Mouse (Mus musculus): ENCODE data around the gene Paxx. TPM values are rescaled to one million over a fixed set of nuclear protein-coding genes. Genes with fewer than 3 reads are reported as not detected.

Paxx gene
- polyA plus RNA-seq, 1 experiment: 45.6 TPM

DNA sequence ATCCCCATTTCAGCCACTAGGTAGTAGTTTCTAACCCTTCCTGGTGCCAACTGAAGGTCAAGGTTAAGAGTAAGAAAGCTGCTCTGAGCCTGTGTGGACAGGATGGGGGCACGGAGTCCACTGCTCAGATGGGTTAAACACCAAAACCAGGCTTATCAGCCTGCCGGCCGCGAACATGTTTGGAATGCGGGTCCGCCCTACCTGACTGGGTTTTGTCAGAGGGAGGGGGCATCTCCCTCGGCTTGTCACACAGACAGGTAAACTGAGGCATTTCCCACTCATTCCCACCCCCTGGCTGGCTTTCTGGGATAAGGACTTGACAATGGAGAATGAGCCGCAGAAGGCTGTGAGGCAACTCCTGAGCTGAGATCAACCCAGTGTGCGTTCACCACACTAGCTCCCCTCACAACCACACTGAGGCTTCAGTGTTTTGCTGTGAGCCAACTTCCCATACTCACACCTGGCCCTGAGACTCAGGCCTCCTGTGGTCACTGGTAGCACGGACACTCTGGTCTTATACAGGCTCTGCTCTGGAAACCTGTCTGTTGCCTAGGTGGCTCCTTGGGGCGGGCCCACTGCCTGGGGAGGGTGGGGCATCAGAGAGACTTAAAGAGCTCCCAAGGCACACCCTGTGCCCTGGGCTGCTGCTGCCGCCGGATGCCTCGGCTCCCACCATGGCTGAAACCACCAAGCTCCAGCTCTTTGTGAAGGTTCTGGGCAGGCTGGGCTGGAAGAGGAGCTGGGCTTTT, 4.5 kb downstream of the Paxx start, which contains the start of gene Clic3:
Gene Clic3 (plus strand): TSS at position 634 of the 749 bp plus-strand sequence.
- WGBS: 42% methylated on average over 14 of the region's 14 CpGs
- DNase-seq (ENCODE audit: low read depth, low spot score): no peak

DNA sequence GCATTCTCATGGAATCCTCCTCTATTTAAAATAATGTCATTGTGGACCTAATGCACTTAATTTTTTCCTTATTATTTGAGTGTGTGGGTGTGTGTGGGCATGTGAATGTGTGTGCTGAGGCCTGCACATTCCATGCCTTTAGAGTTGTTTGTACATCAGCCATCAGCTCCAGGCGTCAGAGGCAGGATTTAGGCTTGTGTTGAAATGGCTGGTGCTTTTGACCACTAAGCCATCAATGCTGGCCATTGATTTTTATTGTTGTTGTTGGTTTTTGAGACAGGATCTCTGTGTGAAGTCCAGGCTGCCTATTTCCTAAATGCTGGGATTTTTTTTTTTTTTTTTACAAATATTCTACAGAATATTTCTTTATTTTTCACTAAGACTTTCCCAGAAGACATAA, 7.9 kb downstream of the Paxx start:
- DNase-seq (ENCODE audit: low read depth, low spot score): no peak
- 70% methylated on average over 1 of the region's 1 CpGs for WGBS

DNA sequence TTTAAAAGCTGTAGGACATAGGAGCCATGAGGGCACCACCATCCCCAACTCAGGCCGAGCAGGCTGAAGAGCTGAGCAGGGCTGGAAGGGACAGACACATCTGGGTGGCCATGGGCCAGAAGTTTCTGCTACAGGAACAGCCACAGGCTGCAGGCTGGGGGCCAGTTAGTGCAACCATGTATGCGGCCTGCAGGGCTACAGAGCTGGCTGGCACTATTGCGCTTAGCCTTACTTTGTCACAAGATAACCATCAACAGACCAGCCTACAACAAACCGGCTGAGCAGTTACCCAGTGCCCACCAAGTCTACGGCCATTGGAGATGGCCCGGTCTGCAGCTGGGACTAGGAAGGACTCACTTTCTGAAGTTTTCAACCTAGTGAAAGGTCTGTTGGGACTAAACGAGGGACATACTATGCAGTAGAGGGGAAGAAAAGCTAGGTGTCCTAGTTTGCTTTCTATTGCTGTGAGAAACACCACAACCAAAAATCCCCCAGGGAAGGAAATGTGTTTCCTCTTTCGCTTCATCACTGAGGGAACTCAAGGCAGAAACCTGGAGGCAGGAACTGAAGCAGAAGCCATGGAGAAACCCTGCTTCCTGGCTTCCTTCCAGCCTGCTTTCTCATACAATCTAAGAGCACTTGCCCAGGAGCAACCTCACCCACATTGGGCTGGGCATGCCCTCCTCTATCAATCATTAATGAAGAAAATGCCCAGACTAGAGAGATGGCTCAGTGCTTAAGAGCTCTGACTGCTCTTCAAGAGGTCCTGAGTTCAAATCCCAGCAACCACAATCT, 9.8 kb downstream of the Paxx start:
- peak; percentile 28 for DNase-seq (ENCODE audit: low read depth, low spot score)
- WGBS: 75% methylated on average over 8 of the region's 8 CpGs

DNA sequence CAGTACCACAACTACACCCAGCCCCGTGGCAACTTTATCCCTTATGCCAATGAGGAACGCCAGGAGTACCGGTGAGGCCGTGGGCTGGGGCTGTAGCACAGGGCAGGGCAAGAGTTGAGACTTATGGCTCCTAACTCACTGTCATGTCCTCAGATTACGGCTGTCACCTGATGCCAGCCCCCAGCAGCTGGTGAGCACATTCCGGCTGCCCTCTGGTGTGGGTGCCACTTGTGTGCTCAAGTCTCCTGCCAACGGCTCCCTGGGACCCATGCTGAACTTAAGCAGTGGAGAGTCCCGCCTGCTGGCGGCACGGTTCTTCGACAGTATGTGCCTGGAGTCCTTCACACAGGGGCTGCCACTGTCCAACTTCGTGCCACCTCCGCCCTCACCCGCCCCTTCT, 18.2 kb downstream of the Paxx start:
- WGBS: 88% methylated on average over 14 of the region's 14 CpGs
- no peak for DNase-seq (ENCODE audit: low read depth, low spot score)

DNA sequence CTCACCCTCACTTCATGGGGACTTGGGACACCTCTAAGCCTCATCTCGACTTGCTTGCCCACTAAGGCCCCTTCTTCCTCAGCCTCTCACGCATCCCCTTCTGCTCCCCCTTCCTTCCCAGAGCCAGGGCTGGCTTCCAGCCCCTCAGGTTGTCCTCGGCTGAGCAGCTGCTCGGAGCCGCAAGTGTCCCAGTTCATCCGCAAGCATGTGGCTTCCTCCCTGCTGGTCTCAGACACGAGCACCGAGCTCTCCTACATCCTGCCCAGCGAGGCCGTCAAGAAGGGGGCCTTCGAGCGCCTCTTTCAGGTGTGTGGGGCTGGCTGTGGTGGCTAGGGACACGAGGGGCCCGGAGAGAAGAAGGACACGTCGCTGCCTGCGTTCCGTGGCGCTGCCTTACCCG, 19.8 kb downstream of the Paxx start:
- DNase-seq (ENCODE audit: low read depth, low spot score): no peak
- 86% methylated on average over 20 of the region's 20 CpGs for WGBS

DNA sequence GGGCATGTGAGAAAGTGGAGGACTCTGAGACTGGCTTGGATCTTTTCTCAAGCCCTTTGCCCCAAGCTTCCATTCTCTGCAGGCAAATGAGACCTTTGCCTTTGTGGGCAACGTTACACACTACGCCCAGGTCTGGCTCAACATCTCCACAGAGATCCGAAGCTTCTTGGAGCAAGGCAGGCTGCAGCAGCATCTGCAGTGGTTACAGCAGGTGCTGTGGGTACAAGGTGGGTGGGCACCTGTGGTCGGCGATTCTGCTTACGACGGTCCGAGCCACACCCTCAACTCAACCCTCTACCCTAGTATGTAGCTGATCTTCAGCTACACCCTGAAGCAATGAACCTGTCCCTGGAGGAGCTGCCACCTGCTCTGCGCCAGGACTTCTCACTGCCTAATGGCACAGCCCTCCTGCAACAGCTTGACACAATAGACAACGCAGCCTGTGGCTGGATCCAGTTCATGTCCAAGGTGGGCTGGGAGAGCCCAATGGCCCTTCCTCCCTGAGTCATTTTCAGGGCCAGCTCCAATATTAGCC, 24.5 kb downstream of the Paxx start:
- 81% methylated on average over 10 of the region's 10 CpGs for WGBS
- no peak for DNase-seq (ENCODE audit: low read depth, low spot score)

DNA sequence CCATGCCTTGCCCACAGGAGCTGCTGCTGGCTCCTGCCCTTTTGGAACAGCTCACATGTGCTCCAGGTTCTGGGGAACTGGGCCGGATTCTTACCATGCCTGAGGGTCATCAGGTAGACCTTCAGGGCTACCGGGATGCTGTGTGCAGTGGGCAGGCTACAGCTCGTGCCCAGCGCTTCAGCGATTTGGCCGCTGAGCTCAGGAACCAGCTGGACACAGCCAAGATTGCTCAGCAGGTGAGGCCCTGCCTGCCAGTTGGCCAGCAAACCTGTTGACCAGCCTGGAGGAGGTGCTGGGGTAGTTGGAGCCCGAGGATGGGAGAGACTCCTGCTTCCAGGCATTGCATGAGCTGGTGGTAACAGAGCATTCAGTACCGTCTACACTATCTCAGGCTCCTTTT, 26.6 kb downstream of the Paxx start:
- WGBS: 90% methylated on average over 8 of the region's 8 CpGs
- DNase-seq (ENCODE audit: low read depth, low spot score): no peak

DNA sequence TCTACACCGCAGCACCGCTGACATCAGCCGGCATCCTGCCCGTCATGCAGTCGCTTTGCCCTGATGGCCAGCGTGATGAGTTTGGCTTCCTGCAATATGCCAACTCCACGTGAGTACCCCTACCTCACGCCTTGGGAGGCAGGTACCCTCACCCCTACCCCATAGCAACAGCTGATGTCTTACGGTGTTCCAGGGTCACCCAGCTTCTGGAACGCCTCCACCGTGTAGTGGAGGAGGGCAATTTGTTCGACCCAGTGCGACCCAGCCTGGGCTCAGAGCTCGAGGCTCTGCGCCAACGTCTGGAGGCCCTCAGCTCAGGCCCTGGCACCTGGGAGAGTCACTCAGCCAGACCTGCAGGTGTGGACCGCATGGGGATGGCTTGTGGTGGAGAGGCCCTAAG, 27.8 kb downstream of the Paxx start:
- 90% methylated on average over 17 of the region's 17 CpGs for WGBS

DNA sequence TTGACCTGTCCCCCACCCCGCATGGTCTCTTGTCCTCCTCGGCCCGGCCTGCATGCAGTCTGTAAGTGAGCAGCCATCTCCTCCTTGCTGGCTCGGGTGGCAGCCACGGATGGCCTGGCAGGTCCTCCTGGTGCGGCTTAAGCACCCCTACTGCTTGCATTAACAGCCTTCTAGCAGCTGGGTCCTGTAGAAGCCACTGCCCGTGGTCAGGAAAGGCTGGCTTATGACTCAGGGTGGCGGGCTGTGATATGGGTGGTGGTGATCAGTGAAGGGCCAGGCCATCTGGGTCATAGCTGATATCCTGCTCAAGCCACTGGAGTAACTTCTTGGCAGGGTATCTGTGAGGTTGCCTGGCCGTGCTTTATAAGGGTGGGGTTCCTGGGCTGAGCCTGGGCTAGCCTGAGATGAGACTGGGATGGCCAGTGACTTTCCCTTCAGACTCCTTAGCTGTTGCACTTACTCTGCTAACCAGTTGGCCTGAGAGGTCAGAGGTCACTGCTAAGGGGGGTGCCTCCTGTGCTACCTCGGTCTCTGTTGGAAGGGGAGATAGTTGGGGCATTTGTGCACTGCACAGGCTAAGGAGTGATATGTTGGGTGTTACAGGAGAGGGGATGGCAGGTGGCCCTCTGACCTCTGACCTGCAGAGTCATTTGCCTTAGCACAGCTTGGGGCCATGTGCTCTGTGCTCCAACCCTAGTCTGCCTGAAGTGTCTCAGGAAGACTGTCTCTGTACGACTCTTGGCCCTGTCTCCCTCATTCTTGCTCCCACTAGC, 28.4 kb downstream of the Paxx start:
- WGBS: 81% methylated on average over 11 of the region's 11 CpGs
- no peak for DNase-seq (ENCODE audit: low read depth, low spot score)

More for the DNA sequence above, 27.8 kb downstream of the Paxx start:
- DNase-seq (ENCODE audit: low read depth, low spot score): no peak

DNA sequence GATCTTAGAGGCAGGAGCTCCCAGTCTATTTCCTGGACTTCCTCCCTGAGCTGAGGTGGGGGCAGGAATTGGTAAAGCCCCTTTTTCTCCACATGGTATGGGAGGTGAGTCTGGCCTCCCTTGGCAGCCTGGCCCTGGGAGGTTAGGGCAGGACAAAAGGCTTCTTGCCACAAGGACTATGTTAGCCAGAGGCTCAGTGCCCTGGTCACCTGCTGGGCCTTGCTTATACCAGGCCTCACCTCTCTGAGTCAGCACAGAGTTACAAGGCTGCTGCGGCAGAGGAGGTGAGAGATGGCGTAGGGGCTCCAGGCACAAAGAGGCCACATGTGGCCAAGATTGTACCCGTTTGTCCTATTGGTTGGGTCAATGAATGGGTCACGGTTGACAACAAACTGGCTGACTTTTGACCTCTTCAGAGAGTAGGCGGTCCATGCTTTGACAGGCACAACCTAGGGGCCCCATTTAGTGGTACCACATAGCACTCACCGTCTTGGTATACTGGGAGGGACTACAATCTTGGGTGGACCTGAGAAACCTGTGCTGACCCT, 29.5 kb downstream of the Paxx start:
- WGBS: 85% methylated on average over 6 of the region's 6 CpGs
- DNase-seq (ENCODE audit: low read depth, low spot score): no peak

DNA sequence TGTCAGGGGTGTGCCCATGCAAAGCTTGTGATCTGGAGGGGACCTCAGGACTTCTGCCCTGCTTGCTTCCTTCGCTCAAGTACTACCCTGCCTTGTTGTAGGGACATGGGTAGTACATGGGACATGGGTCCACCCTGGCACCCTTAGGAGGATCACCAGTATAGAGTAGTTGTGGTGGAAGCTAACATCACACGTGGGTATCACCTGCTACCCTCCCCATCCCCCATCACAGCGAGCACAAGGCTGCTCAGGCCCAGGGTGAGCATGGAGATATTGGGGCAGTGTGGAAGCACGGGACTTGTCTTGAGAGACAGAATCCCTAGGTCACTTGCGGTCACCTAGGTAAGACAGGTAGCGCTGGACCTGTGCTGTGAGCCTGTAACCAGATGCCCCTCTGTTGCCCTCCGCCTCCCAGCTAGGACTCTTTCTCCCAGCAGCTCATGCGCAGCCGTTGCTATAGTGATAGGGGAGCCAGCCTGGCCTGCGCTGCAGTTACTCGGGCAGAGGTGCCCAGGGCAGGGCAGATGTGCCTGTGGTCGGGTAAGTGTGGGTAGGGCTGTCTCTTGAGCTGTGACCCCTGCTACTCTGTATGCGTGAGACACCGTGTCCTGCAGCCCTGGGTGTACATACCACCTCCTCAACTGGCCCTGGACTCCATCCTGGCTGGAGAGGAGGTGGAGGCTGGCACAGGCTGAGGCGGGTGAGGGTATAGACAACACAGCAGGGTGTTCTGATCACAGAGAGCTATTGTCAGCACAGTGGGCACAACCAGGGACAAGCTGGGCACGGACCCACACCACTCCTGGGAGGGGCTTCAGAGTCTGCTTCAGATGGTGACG, 30.3 kb downstream of the Paxx start:
- 88% methylated on average over 17 of the region's 17 CpGs for WGBS
- DNase-seq (ENCODE audit: low read depth, low spot score): no peak

DNA sequence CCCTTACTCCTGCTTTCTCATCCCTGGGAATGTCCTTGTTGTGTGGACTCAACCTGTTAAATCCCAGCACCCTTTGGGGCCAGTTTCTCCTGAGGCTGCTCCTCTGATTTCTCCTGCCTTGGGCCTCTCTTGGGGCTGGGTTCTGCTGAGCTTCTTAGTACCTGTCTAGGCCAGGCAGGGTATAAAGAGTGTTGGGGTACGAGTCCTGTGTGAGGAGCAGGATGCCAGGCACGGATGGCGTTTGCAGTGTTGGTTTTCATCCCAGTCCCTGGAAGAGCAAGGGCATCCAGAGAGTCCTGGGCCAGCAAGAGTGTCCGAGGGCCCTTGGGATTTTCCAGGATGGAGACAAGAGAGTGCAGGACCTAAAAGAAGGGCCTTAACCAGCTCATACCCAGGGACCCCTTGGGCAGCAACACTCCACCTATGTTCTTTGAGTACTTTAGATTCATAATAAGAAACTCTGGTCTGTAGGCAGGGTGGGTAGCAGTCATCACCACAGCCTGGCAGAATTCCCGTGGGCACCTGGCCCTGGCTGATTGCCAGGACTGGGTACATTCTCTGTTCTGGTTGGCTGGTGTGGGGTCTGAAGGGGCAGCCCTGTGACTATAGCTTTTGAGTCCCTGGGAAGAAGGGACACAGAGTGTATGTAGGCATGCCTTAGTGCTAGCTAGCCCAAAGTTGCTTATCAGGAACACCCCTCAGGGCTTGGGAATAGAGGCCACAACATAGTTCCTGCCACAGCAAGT, 31.3 kb downstream of the Paxx start:
- DNase-seq (ENCODE audit: low read depth, low spot score): no peak
- 70% methylated on average over 5 of the region's 5 CpGs for WGBS

DNA sequence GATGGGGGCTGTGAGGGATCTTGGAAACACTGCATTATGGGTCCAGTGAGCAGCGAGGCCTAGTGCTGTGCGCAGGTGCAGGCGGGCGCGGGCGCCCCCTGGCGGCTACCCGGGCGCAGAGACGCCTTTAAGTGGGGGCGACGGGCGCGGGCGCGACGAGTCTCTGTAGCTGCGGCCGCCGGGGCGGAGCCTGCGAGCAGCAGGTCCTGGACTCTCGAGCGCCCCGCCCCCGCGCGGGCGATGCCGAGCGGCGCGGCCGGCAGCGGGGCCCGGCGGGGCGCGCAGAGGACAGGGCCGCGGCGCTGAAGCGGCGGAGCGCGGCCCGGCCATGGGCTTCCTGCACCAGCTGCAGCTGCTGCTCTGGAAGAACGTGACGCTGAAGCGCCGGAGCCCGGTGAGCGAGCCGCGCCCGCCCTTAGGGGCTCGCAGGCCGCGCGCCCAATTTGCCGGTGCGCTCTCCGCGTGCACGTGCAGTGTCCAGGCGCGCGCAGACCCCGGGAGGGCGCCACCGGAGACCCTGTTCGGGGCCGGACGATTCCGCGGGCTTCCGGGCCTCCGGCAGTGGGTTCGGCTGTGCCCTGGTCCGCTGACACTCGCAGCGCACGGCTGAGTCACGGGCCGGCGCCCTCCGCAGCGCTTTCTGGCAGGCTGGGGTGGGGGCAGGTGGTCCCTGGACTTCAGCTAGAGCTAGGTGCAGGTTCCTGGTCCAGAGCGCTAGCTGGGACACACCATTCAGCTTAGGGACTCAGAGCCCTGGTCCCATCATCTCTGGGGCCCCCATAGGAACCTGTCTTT, 32.3 kb downstream of the Paxx start, which contains the start of gene Abca2:
Gene Abca2 (plus strand): TSS at position 262 of the 795 bp plus-strand sequence.
- WGBS: under 1% methylated on average over 87 of the region's 89 CpGs
- peak; percentile 62 for DNase-seq (ENCODE audit: low read depth, low spot score)

DNA sequence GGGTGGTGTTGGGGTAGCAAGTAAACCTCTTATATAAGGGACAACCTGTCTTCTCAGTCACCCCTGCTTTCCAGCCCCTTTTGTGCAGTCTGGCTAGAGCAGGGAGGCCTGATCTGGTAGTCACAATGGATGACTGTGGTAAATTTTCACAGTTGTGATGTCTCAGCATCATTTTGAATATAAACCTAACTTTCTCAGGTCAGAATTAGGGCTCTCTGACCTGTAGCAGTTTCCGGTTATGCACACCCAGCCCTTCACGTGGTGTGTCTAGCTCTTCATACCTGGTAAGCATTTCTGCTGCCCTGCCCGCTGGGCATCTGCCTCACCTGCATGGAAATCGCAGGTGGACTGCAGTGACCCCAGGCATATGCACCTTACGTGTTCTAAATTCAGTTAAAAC, 33.6 kb downstream of the Paxx start:
- WGBS: 86% methylated on average over 5 of the region's 5 CpGs
- DNase-seq (ENCODE audit: low read depth, low spot score): no peak

DNA sequence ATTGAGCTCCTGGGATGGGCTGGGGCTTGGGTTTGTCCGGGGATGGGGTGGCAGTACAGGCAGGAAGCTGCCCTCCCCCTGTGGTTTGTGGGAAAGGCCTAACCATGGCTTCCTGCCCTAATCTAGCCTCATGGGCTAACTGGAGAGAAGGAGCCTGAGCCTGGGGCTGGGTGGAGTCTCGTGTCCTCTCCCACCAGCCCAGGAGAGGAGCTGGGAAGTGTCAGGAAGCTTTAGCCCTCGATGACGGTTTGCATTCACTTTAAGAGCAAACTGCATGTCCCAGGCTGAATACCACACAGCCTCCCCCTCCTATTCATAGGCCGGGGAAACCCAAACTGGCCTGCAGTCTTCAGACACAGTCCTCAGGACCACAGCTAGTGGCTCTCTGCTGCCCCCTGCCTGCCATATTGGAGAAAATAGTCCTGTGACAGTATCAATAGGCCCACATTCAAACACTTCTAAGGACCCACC, 34.1 kb downstream of the Paxx start:
- DNase-seq (ENCODE audit: low read depth, low spot score): no peak
- WGBS: 38% methylated on average over 5 of the region's 5 CpGs

DNA sequence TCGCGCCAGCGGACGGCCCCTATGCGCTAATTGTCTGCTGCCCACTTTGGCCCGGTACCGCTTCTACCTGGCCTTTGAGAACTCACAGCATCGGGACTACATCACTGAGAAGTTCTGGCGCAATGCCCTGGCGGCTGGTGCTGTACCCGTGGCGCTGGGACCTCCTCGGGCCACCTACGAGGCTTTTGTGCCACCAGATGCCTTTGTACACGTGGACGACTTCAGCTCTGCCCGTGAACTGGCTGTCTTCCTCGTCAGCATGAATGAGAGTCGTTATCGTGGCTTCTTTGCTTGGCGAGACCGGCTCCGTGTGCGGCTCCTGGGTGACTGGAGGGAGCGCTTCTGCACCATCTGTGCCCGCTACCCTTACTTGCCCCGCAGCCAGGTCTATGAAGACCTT, 35.4 kb downstream of the Paxx start:
- DNase-seq (ENCODE audit: low read depth, low spot score): no peak
- 50% methylated on average over 27 of the region's 27 CpGs for WGBS

DNA sequence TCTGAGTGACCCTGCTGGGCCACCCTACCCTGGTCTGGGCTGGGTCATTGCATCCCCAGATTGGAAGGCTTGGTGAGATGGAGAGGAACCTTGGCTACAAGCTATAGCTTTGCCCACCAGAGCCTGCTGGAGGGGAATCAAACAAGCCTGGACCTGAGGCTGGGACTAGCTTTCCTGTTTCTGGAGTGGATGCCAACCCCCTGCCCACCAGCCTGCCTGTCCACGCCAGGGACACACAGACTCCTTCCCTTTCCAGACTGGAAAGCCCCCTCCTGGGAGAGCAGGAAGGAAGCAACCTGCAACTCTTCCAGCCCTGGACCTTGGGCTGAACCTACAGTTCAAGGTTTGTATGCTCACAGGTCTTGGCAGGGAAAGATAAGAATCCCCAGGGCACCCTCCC, 37.3 kb downstream of the Paxx start:
- no peak for DNase-seq (ENCODE audit: low read depth, low spot score)
- WGBS: 73% methylated on average over 1 of the region's 1 CpGs
